8 mouse cellular contexts compared by ENCODE assay signal in genomic region chr11:60352559-60353411, GRCm38 (mm10). TPM values are rescaled to one million over a fixed set of nuclear protein-coding genes. Genes with fewer than 3 reads are reported as not detected.
DNase-seq lines count a peak whose midpoint lies in the region; ATAC-seq lines count a peak whose summit lies in the region.

Gene Tom1l2 (minus strand): TSS chr11:60352905.
Gene Drc3 (plus strand): TSS chr11:60353329.

- H3K4me2 ChIP-seq in hindbrain, embryonic 11.5 days (replicated peaks; ENCODE audit: low read depth, low read length): peak within 1 kb of the TSS; percentile 93

- DNase-seq in Muller cell, postnatal 12 days (ENCODE audit: inconsistent ontology term): peak; percentile 100
- DNase-seq in cerebellum, adult 9-11 months: peak; percentile 100
- peak; percentile 100 for DNase-seq in frontal cortex, adult 2 months (ENCODE audit: extremely low spot score in 1 of 2, low spot score in 1 of 2)
- peak; percentile 98 for DNase-seq in hindbrain, embryonic 11.5 days (ENCODE audit: low spot score)
- peak; percentile 98 for DNase-seq in layer of hippocampus, postnatal 10 days (ENCODE audit: low spot score in 2 of 2)
- DNase-seq in lung, postnatal 10 days: peak; percentile 100
- peak; percentile 98 for DNase-seq in ovary, postnatal 36 days (ENCODE audit: low spot score)
- peak; percentile 97 for DNase-seq in thymus, postnatal 25 days

- under 1% methylated on average over 57 of the region's 57 CpGs for WGBS in hindbrain, embryonic 11.5 days

- ATAC-seq in hindbrain, embryonic 11.5 days (ENCODE audit: low FRiP score): peak; percentile 100

- peaks cover 6% of the 10 kb centered on the region; the same call in 1 of the 2 replicates for H3K4me1 ChIP-seq in hindbrain, embryonic 11.5 days (replicated peaks; ENCODE audit: control insufficient read depth, insufficient read depth, low read length)

- peak within 1 kb of the TSS; percentile 55 for H3K4me3 ChIP-seq in hindbrain, embryonic 11.5 days (ENCODE audit: low read depth, low read length)

- H3K27ac ChIP-seq in hindbrain, embryonic 11.5 days (ENCODE audit: low read depth, low read length): peak within 1 kb of the TSS; percentile 58; the same call in 1 of the 2 replicates

- H3K9ac ChIP-seq in hindbrain, embryonic 11.5 days (ENCODE audit: low read depth, low read length): peak within 1 kb of the TSS; percentile 66

- H3K9me3 ChIP-seq in hindbrain, embryonic 11.5 days (ENCODE audit: control insufficient read depth, low read length): no peaks in the 10 kb centered on the region

- no peaks in the 10 kb centered on the region for H3K27me3 ChIP-seq in hindbrain, embryonic 11.5 days (ENCODE audit: control insufficient read depth, insufficient read depth, low read length)

- H3K36me3 ChIP-seq in hindbrain, embryonic 11.5 days (ENCODE audit: control insufficient read depth, insufficient read depth, low read length): no peaks in the 10 kb centered on the region

RNA-seq across cellular contexts. Expression of gene Tom1l2, which starts in this region (rescaled TPM):
- polyA plus RNA-seq in frontal cortex, adult 2 months (2012; rRNA removed): 187 and 204 TPM in 2 replicates
- polyA plus RNA-seq in hindbrain, embryonic 11.5 days (2014; fragmentation: Nextera tagmentation; extraction: Ambion mirVana): 13.9 and 15.8 TPM in 2 replicates
- 100 to 1,000 TPM; 112 to 114 TPM for total RNA-seq in layer of hippocampus, postnatal 10 days (2021)

RNA-seq across cellular contexts. Expression of gene Drc3, which starts in this region (rescaled TPM):
- polyA plus RNA-seq in frontal cortex, adult 2 months (2012; rRNA removed): 11.7 and 12.5 TPM in 2 replicates
- 6.6 and 7.0 TPM in 2 replicates for polyA plus RNA-seq in hindbrain, embryonic 11.5 days (2014; fragmentation: Nextera tagmentation; extraction: Ambion mirVana)
- 1 to 10 TPM; 6.5 to 7.2 TPM for total RNA-seq in layer of hippocampus, postnatal 10 days (2021)

Comparison
In these comparisons a context has a peak if more than half of its experiments do, and no peak if none do; other contexts are left out.
1. Peak in every context shown above with its lines: DNase-seq, ATAC-seq, H3K4me3 ChIP-seq and H3K27ac ChIP-seq.
2. RNA of gene Tom1l2 (polyA plus RNA-seq): 187 to 204 TPM in frontal cortex, adult 2 months; 13.9 to 15.8 TPM in hindbrain, embryonic 11.5 days; every median in the first group is over 10 times any median in the second.